Mouse (Mus musculus) frontal cortex, postnatal 14 days (tissue): ENCODE data around the gene Pomp.
"Not testable (repeated sequence)": the region's sequence is repeated elsewhere in the genome, so short reads cannot be mapped to it uniquely, and the experiment has no call there.

Experiments
- DNase-seq, 2 experiments: peaks; one replicate each; pipeline ENCODE4 v3.0.0; 2022; ENCODE audit warnings: low spot score in 2 of 2

The Pomp gene

GRCm38 (mm10) chr5:147860076-147860448, 199 bp upstream of the Pomp start:
- no peak for DNase-seq

GRCm38 (mm10) chr5:147868674-147869073, 8.4 kb downstream of the Pomp start:
- no peak for DNase-seq

DNA sequence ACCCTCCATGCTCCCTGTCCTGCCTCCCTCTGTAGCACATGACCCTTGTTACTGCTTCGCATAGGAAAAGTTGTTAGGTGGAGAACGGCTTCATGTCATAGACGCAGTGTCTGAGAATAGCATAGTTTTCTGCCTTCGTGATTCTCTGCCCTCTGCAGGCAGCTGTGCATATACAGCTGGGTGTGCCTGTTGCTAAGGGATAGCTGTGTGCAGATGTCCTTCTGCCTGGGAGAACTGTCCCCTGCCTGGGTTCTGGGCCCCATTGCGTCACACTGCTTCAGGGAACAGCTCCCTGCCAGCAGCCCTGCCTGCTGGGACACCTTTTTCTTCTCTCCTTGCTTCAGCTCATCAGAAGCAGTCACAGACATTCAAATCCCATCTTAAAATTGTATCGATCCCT, 9.3 kb downstream of the Pomp start:
- DNase-seq, result no peak

DNA sequence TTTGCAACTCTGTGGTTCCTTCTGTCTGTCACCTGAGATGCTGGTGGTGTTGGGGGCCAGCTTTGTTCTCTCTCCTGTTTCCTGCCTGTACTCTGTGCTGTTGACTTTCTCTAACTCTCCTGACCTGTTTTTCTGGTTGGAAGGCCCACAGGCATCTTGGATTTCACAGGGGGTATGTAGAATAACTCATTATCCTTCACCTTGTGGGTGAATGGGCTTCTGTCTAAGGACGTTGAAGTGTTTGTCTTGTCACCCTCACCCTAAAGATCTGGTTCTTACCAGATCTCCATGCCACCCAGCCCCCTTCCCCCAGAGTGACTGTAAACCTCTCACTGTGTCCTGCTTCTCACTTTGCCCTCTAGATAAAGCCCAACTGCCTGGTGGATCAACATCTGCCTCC, 10.0 kb downstream of the Pomp start:
- no peak for DNase-seq

- DNase-seq, result no peak
These were observed 11.0 kb downstream of the Pomp start for GRCm38 (mm10) chr5:147871091-147871820.

- DNase-seq, result no peak
These were observed 14.3 kb downstream of the Pomp start for GRCm38 (mm10) chr5:147874491-147875065.

DNA sequence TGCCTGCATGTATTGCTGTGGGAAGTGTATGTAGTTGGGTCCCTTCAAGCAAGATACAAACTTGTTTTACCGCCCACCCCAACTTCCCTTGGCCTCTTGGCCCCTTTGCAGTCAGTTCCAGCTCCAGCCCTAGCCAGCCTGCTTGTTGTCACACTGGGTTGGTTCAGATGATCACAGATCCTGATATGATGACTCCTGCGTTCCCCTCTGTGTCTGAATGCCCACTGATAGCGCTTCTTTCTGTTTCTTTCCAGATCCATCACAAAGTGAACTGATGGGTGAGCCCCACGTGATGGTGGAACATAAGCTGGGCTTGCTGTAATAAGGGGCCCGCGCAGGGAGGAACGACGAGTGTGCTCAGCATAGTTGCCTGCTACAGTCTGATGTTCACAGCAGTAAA, 14.9 kb downstream of the Pomp start:
- DNase-seq, result no peak

DNA sequence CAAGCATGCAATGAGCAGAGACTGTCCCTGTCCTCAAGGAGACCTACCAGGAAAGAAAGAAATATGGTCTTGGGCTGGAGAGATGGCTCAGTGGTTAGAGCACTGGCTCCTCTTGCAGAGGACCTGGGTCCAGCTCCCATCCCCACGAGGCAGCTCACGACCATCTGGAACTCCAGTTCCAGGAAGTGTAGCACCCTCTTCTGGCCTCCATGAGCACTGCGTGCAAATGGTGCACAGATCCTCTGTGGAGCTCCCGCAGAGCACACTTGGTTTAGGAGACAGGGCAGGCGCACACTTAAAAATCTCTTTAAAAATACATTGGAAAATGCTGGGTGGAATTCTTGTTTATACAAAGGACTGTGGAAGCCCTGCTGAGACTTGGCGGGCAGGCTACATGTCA, 17.3 kb downstream of the Pomp start:
- no peak for DNase-seq

GRCm38 (mm10) chr5:147879971-147880682, 19.9 kb downstream of the Pomp start:
- DNase-seq, result no peak

DNA sequence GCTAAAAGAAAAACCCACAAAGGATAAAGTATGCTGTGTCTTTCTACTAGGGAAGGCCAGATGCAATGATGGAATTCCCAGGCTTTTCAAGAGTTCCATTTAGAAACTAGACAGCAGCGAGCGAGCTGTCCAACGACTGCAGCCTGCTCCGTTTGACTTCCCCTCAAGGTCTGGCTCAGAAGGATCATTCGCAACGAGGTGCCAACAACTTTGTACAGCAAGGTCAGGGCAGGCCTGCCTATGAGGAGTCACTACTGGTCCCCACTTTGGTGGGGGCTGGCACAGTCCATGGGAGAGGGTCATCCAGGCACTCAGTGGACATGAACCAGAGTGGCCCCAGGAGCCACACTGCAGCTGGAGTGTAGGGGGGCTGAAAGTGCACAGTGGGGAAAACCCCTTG, 23.3 kb downstream of the Pomp start:
- DNase-seq, result no peak

DNA sequence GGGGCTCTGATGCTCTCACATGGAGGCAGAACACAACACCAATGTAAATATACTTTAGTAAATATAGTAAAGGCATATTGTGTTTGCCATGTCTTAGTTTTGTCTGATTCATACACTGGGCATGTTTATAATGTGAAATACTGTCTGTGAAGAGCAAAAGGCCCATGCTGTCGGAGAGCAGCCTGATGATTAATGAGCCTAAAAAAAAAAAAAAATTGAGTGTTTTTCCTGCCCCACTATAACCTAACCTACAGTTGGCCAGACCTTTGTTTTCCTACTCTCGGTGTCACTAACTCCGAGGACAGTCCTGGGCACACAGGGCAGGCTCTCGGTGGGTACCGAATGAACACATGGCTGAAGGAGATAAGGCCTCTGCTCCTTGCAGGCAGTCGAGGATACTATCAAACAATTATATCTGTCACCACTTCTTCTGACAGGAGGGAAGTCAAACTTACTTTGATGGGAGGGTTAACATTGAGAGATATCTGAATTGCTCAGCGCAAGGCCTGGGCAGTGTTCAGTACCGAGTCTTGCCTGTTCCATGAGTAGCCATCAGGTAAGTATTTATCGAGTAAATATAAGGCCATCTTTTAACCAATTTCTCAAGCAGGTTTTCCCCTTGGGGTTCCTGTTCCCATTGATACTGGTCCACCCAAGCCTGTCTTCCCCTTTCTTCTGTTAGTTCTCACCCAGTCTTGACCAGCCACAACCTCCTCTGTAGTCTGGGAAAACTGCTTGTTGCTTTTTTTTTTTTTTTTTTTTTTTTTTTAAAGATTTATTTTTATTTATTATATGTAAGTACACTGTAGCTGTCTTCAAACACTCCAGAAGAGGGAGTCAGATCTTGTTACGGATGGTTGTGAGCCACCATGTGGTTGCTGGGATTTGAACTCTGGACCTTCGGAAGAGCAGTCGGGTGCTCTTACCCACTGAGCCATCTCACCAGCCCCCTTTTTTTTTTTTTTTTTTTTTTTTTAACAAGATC, 28.3 kb downstream of the Pomp start:
- no peak for DNase-seq

GRCm38 (mm10) chr5:147892735-147893134, 32.5 kb downstream of the Pomp start:
- DNase-seq, result no peak

GRCm38 (mm10) chr5:147893143-147893542, 32.9 kb downstream of the Pomp start:
- DNase-seq, result no peak

DNA sequence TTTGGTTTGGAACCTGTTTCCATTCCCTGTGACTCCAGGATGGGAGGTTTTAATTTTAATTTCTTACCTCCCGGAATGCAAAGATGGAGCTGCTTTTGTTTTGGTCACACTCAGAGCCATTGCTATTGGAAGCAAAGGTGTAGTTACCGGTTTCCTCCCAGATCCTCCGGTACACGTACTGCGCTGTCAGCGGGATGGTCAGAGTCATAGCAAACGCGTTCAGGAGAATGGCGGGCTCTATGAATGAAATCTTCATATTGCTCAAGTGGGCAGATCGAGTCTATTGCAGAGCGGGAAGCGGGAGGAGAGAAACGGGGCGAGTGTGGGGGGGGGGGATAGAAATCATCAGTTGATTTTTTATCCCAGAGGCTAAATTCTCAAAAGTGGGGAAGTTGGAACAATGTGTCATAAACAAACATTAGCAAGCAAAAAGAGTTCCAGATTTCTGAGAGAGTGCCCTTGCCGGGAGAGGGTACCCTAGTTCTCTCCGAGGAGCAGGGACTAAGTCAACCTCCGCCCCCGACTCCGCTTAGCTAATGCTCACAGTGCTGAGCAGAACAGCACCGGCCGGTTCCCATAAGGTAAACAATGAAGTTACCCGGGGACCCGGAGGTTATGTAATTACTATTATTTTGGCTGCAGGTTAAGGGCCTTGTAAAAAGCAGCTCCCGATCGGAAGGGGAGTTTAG, 33.6 kb downstream of the Pomp start:
- DNase-seq, result no peak

DNA sequence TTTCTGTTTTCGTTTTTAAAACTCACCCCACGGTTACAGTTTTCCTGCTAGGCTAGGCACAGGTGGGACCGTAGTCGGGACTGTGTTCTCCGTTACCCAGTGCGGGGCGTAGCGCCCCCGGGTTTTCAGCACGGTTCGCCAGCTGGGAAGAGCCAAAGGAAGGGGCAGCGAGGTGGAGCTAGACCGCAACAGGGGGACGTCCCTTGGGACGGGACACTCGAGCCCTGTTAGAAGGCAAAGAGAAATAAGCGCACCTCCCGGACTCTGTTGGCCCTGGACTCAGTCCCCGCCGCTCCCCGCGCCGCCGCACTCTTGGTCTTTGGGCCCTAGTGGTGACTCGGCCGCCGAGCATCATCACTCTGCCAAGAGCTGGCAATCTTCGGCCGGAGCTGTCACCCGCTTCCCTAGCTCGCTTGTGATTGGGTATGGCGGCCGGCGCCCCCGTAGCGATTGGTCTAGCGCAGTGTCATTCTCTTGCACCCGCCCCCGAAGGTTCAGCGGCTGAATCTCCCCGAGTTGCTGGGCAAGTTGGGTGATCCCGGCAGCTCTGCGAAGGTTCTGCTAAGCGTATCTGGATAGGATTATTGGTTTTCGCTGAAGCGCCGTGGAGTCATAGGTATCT, 34.3 kb downstream of the Pomp start, which contains the start of gene Slc46a3:
Slc46a3 (minus strand) TSS at position 361 of the 622 bp plus-strand sequence.
- peak; percentile 90 to 93 for DNase-seq

- DNase-seq, result peak in 1 of 2 experiments; percentile 17
These were observed 35.4 kb downstream of the Pomp start for GRCm38 (mm10) chr5:147895436-147896198.

- not testable (repeated sequence) for DNase-seq
These were observed 36.2 kb downstream of the Pomp start for GRCm38 (mm10) chr5:147896501-147896900.

GRCm38 (mm10) chr5:147898254-147898653, 38.0 kb downstream of the Pomp start:
- no peak for DNase-seq

DNA sequence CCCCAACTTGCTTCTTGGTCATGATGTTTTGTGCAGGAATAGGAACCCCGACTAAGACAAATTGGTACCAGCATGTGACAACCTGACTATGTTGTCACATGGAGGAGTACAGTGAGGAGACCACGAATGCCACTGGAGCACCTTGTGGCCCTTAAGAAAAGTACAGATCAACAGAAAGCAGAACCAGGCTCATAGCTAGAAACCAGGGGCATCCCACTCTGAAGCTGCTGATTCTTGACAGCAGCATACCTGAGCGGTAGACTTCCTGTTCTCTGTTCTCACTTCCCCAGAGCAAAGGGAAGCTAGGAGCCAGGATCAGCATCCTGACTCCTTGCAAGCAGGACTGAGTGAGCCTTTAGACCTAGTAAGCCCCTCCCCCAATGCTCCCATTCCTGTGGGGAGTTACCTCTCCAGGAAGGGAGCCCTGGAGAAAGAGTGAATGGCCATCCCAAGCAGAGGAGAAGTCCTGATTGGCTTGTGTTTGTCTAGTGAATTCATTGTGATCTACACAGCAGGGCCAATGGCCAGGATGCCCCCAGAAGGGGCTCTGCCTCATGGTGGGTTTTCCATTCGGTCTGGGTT, 38.8 kb downstream of the Pomp start:
- no peak for DNase-seq
